Mouse (Mus musculus) small intestine, adult 2 months (tissue): ENCODE measurements around the gene Slc17a7.

Source experiments
- CTCF ChIP-seq: fragments of 200-500 bp; IDR thresholded peaks from 2 replicates; pipeline ENCODE4 v1.5.1; 2012; ENCODE audit warnings: low read depth, mild to moderate bottlenecking, control low read depth, inconsistent platforms, low read length, moderate library complexity, mixed read lengths; ENCODE audit not compliant: insufficient replicate concordance, insufficient read length; ENCODE audit errors: extremely low read depth
- POLR2A ChIP-seq: fragments of 200-500 bp; IDR thresholded peaks from 2 replicates; pipeline ENCODE4 v1.6.1; 2012; ENCODE audit warnings: low read depth, mild to moderate bottlenecking, control low read depth, inconsistent platforms, low read length, moderate library complexity

- TF ChIP-seq CTCF (no peak), POLR2A (no peak)
These were observed 1.1 kb downstream of the Slc17a7 start for GRCm38 (mm10) chr7:45164833-45165232.
